Mouse (Mus musculus): ENCODE results near the gene Map4k3. TPM values are rescaled to one million over a fixed set of nuclear protein-coding genes. Genes with fewer than 3 reads are reported as not detected.
A peak's percentile ranks its signal among the peaks of the same experiment; 100 is the strongest.
"Not testable (repeated sequence)": the region's sequence is repeated elsewhere in the genome, so short reads cannot be mapped to it uniquely, and the experiment has no call there.

Map4k3 gene
- total RNA-seq (2021) = 42.5 and 44.8 TPM in 2 replicates
- long read RNA-seq, experiment 1, full-length matches to known transcripts = 19 of 37 reads
- long read RNA-seq, experiment 1, partial matches to known transcripts = 4 of 37 reads
- long read RNA-seq, experiment 1, other reads (novel, unspliced or antisense) = 14 of 37 reads
- long read RNA-seq, experiment 2, full-length matches to known transcripts = 18 of 31 reads
- long read RNA-seq, experiment 2, partial matches to known transcripts = 0 of 31 reads
- long read RNA-seq, experiment 2, other reads (novel, unspliced or antisense) = 13 of 31 reads

- DNase-seq = peak; percentile 94
Measured at GRCm38 (mm10) chr17:80728062-80728858, at the start of gene Map4k3. Gene Map4k3, minus strand, starts transcription at chr17:80728485.

GRCm38 (mm10) chr17:80777581-80777980, 49.3 kb upstream of the Map4k3 start:
- no peak for DNase-seq

GRCm38 (mm10) chr17:80775178-80775788, 47.0 kb upstream of the Map4k3 start:
- peak; percentile 27 for DNase-seq

- DNase-seq = no peak
Measured at GRCm38 (mm10) chr17:80772545-80773453, 44.5 kb upstream of the Map4k3 start.

GRCm38 (mm10) chr17:80770065-80770464, 41.8 kb upstream of the Map4k3 start:
- no peak for DNase-seq

GRCm38 (mm10) chr17:80765204-80765603, 36.9 kb upstream of the Map4k3 start:
- no peak for DNase-seq

GRCm38 (mm10) chr17:80763065-80763681, 34.9 kb upstream of the Map4k3 start:
- no peak for DNase-seq

GRCm38 (mm10) chr17:80762391-80763040, 34.2 kb upstream of the Map4k3 start:
- DNase-seq = peak; percentile 19

GRCm38 (mm10) chr17:80761191-80761590, 32.9 kb upstream of the Map4k3 start:
- not testable (repeated sequence) for DNase-seq

GRCm38 (mm10) chr17:80760344-80761145, 32.3 kb upstream of the Map4k3 start:
- no peak for DNase-seq

GRCm38 (mm10) chr17:80756043-80756442, 27.8 kb upstream of the Map4k3 start:
- DNase-seq = peak; percentile 30

- DNase-seq = no peak
Measured at GRCm38 (mm10) chr17:80755076-80755871, 27.0 kb upstream of the Map4k3 start.

GRCm38 (mm10) chr17:80754589-80754988, 26.3 kb upstream of the Map4k3 start:
- DNase-seq = no peak

GRCm38 (mm10) chr17:80752466-80752865, 24.2 kb upstream of the Map4k3 start:
- DNase-seq = no peak

- DNase-seq = no peak
Measured at GRCm38 (mm10) chr17:80739421-80739820, 11.1 kb upstream of the Map4k3 start.

GRCm38 (mm10) chr17:80734700-80735099, 6.4 kb upstream of the Map4k3 start:
- no peak for DNase-seq

GRCm38 (mm10) chr17:80733121-80733800, 5.0 kb upstream of the Map4k3 start:
- DNase-seq = no peak

GRCm38 (mm10) chr17:80732256-80732655, 4.0 kb upstream of the Map4k3 start:
- DNase-seq = no peak

GRCm38 (mm10) chr17:80730283-80730682, 2.0 kb upstream of the Map4k3 start:
- DNase-seq = not testable (repeated sequence)
